Mouse (Mus musculus) thymus, postnatal 14 days (tissue): ENCODE measurements around the gene Dnajb8.

Experiments used
- DNase-seq: peaks from one replicate; pipeline ENCODE4 v3.0.0; 2021

Dnajb8 gene

DNA sequence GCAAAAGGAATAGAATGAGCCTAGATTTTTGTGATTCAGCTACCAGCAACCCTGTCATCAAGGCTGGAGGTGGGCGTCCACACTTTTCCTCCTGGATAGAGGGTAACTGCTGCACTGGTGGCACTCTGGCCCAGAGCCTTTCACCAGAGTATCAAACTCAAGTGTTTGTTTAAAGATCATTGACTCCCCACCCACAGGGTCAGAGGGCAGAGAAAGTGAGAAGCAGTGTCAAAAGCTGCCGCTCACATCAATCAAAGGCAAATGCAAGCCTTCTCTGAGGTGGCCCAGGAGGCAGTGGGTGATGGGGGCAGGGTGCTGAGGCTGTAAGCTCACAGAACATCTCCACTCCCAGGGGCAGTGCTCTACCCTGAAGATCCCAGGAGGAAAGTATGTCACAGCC is 77.4 kb downstream of the Dnajb8 start:
- no peak for DNase-seq

DNA sequence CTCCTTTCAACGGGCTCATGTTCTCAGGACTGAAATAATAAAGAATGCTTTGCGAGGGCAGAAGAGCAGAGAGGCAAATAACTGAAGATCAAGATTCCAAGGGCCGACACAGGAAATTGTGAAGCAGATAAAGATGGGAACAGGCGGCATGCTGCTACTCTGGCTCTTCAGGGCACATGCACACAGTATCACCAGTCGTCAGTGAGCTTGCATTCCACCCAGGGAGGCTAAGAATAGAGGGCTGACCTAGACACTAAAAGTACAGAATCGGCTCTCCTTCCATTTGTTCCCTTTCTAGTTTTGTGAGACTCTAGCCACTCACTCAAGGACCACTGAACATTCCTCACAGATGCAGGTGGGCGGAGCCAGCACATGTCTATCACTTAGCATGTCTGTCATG is 79.2 kb downstream of the Dnajb8 start:
- no peak for DNase-seq
